Mouse (Mus musculus): ENCODE results near the gene Ccdc62. TPM values are rescaled to one million over a fixed set of nuclear protein-coding genes. Genes with fewer than 3 reads are reported as not detected.

Ccdc62 gene
- polyA plus RNA-seq, 1 experiment from 2014 or later: 3.7 TPM

DNA sequence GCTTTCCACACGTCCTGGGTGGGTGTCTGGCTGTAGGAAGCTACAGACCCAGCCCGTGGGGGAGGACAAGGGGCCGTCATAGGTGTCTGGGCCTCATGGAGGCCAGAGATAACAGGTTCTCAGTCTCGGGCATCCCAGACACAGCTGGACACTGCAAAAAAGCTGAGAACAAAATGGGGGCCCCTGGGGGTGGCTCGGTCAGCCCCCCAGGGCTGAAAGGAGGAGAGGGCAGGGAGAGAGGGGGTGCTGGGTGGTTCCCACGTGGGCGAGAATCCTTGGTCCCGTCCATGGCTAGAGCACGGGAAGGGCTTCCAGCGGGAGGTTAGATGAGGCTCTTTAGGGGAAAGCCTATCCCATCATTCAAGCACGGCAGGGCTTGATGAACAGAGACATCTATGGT, 52.4 kb downstream of the Ccdc62 start:
- H3K4me2 ChIP-seq: no peak overlapping the region
- H3K27me3 ChIP-seq: no peaks in the 10 kb centered on the region
- 77% methylated on average over 11 of the region's 11 CpGs for WGBS
- H3K4me3 ChIP-seq: no peak overlapping the region
- H3K27ac ChIP-seq (replicated peaks): no peak overlapping the region
- 0 out of 2 replicates have a peak, but pooled peaks cover 5% of the 10 kb centered on the region for H3K4me1 ChIP-seq (replicated peaks)
- no peak overlapping the region for H3K9ac ChIP-seq
- no peak for ATAC-seq (ENCODE audit: low FRiP score, low read depth)
- no peaks in the 10 kb centered on the region for H3K9me3 ChIP-seq
- H3K36me3 ChIP-seq: no peaks in the 10 kb centered on the region

DNA sequence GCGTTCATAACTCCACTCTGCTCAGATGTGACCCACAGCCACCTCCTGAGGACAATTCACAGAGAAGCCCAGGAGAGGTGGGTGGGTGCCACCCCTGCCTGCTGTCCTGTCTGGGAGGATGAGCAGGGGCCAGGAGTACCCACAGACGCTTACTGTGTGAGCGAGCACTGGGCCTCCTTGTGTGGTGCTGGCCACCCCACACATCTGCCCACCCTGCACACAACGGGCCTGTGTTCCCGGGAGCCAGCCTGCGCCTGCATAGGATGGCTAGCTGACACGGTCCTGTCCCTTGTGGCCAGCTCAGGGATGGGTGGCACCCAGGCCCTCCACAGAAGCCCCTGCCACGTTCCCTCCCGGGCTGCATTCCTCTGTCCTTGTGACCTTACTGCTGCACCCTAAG, 55.0 kb downstream of the Ccdc62 start:
- Histone ChIP-seq H3K4me3 (no peak overlapping the region), H3K36me3 (no peaks in the 10 kb centered on the region), H3K9ac (no peak overlapping the region), H3K27ac (replicated peaks) (no peak overlapping the region), H3K9me3 (no peaks in the 10 kb centered on the region), H3K4me1 (replicated peaks) (peaks cover 16% of the 10 kb centered on the region), H3K4me2 (no peak overlapping the region), H3K27me3 (no peaks in the 10 kb centered on the region; the same call in 1 of the 2 replicates)
- no peak for ATAC-seq (ENCODE audit: low FRiP score, low read depth)
- 78% methylated on average over 9 of the region's 9 CpGs for WGBS

DNA sequence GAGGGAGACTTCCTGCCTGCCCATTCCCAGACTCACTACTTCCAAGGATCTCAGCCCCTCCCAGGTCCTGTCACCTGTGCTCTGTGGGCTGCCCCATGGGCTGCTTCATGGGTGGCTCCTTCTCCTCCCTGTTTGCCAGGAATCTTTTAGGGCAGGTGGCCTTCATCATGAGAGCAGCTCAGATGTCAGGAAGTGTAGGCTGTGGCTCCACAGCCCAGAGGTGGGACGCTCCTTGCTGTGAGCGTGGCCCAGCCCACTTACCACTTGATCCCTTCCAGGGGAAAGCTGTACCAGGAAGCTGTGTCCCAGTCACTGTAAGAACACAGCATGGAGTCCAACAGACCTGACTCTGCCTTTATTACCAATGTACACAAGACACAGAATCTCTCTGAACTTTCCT, 56.4 kb downstream of the Ccdc62 start:
- H3K9ac ChIP-seq: no peak overlapping the region
- H3K27ac ChIP-seq (replicated peaks): no peak overlapping the region
- no peak for ATAC-seq (ENCODE audit: low FRiP score, low read depth)
- no peaks in the 10 kb centered on the region; the same call in 1 of the 2 replicates for H3K27me3 ChIP-seq
- no peak overlapping the region for H3K4me3 ChIP-seq
- no peaks in the 10 kb centered on the region for H3K36me3 ChIP-seq
- H3K9me3 ChIP-seq: no peaks in the 10 kb centered on the region
- 90% methylated on average over 2 of the region's 2 CpGs for WGBS
- H3K4me2 ChIP-seq: no peak overlapping the region
- H3K4me1 ChIP-seq (replicated peaks): peaks cover 23% of the 10 kb centered on the region

DNA sequence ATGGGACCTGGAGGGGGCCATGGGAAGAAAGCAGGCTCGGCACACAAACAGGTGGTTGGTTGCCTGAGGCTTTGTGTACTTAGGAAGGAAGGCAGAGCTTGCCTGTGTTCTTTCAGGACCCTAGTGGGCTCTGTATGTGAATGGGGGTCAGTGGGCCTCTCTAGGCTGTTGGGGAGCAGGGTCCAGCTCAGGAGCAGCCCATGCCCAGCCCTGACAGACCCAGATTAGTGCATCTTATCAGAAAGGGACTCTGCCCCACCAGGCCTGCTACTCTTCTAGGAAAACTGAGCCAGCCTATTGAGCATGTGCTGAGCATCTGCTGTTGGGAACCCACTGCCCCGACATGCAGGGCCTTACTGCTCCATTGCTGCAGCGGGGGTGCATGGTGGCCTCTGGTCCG, 57.0 kb downstream of the Ccdc62 start:
- H3K4me2 ChIP-seq: no peak overlapping the region
- no peak overlapping the region for H3K9ac ChIP-seq
- WGBS: 76% methylated on average over 4 of the region's 4 CpGs
- no peaks in the 10 kb centered on the region for H3K36me3 ChIP-seq
- peaks cover 29% of the 10 kb centered on the region for H3K4me1 ChIP-seq (replicated peaks)
- no peaks in the 10 kb centered on the region; the same call in 1 of the 2 replicates for H3K27me3 ChIP-seq
- H3K27ac ChIP-seq (replicated peaks): no peak overlapping the region
- H3K9me3 ChIP-seq: no peaks in the 10 kb centered on the region
- H3K4me3 ChIP-seq: no peak overlapping the region
- no peak for ATAC-seq (ENCODE audit: low FRiP score, low read depth)

DNA sequence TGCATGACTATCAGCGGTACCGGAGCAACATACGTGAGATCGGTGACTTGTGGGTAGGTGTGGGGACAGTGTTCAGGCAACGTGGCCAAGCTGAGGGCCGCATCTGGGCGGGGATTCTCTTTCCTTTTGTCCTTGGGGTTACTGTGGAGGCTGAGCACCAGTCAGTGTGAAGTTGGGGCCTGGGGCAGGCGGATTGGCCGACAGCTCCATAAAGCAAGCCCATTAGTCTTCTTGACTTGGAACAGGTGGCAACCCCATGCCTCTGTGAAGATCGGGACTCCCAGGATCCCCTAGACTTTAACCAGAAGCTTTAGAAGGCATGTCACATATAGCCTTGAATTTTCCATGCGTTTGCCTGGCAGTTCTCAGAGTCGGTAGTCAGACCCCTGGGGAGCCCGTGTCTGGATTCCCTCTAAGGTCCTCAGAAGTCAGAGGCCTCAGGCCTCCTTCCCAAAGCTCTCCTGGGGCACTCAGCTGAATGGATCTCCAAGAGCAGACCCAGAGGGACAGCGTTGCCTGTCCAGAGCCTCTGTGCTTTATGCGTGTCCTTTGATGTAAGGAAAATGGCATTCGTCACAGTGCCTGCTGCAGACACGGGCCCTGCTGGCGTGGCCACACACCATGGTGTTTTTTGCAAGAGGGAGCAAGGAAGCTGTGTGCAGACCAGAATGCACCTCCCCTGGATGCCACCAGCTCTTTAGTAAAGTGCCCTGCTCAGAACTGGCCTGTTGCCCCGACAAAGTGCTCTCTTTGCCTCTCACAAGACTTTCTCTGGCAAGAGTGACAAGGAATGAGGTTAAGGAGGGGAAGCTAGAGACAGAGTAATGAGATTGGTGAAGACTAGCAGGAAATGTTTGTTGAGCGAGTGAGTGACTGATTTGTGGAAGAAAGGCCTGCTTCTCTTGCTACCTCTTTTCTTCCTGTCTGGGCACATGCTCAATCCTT, 59.7 kb downstream of the Ccdc62 start:
- H3K27ac ChIP-seq (replicated peaks): peak overlapping the region; percentile 2; the same call in 1 of the 2 replicates
- H3K27me3 ChIP-seq: no peaks in the 10 kb centered on the region; the same call in 1 of the 2 replicates
- peaks cover 39% of the 10 kb centered on the region for H3K4me1 ChIP-seq (replicated peaks)
- H3K36me3 ChIP-seq: no peaks in the 10 kb centered on the region
- H3K4me3 ChIP-seq: no peak overlapping the region
- 37% methylated on average over 20 of the region's 20 CpGs for WGBS
- ATAC-seq (ENCODE audit: low FRiP score, low read depth): peak; percentile 40; the same call in 1 of the 2 replicates
- no peaks in the 10 kb centered on the region for H3K9me3 ChIP-seq
- H3K4me2 ChIP-seq: no peak overlapping the region
- no peak overlapping the region for H3K9ac ChIP-seq

DNA sequence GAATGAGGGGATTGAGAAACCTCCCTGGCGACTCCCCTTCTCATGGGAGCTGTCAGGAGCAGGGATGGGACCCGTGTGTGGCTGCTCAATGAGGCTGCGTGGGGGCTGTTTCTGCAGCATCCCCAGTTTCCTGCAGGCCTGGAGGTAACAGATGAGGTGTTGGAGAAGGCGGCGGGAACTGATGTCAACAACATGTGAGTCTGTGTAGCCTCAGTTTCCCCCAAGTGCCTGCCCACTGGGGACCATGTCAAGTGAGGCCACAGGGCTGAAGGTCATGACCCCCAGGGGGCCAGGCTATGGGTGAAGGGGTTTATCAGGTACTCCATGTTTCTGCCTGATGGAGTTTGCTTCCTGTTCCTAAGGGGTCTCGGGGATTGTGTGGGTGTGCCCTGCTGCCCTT, 60.8 kb downstream of the Ccdc62 start:
- Histone ChIP-seq H3K4me2 (no peak overlapping the region), H3K4me3 (no peak overlapping the region), H3K27ac (replicated peaks) (0 out of 2 replicates have a peak overlapping the region, but pooled peaks have one; percentile 2), H3K4me1 (replicated peaks) (peaks cover 39% of the 10 kb centered on the region), H3K9me3 (no peaks in the 10 kb centered on the region), H3K36me3 (no peaks in the 10 kb centered on the region), H3K9ac (no peak overlapping the region), H3K27me3 (no peaks in the 10 kb centered on the region; the same call in 1 of the 2 replicates)
- ATAC-seq (ENCODE audit: low FRiP score, low read depth): no peak
- 78% methylated on average over 6 of the region's 6 CpGs for WGBS

DNA sequence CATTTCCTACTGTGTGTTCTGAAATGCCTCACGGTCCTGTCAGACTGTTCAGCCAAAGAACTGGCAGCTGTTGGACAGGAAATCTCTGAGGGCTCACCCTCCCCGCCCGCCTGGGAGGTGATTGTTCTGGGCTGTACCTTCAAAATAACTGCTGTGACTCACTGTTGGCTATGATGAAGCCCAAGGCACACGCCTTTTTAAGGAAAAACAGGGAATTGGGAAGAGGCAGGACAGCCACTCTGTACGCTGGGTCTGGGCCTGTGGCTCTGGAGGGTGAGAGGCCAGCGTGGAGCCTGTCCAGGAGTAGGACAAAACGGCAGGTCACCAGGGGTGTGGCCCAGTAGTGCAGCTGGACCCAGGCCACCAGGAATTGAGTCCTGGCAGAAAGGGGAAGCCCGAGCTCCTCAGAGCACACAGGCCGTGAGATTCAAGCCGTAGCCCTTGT, 61.7 kb downstream of the Ccdc62 start:
- H3K9ac ChIP-seq: no peak overlapping the region
- H3K27me3 ChIP-seq: no peaks in the 10 kb centered on the region; the same call in 1 of the 2 replicates
- ATAC-seq (ENCODE audit: low FRiP score, low read depth): no peak
- H3K36me3 ChIP-seq: no peaks in the 10 kb centered on the region
- H3K4me2 ChIP-seq: no peak overlapping the region
- peak overlapping the region; percentile 62 for H3K27ac ChIP-seq (replicated peaks)
- peaks cover 44% of the 10 kb centered on the region for H3K4me1 ChIP-seq (replicated peaks)
- H3K4me3 ChIP-seq: no peak overlapping the region
- H3K9me3 ChIP-seq: no peaks in the 10 kb centered on the region
- WGBS: 62% methylated on average over 10 of the region's 10 CpGs

DNA sequence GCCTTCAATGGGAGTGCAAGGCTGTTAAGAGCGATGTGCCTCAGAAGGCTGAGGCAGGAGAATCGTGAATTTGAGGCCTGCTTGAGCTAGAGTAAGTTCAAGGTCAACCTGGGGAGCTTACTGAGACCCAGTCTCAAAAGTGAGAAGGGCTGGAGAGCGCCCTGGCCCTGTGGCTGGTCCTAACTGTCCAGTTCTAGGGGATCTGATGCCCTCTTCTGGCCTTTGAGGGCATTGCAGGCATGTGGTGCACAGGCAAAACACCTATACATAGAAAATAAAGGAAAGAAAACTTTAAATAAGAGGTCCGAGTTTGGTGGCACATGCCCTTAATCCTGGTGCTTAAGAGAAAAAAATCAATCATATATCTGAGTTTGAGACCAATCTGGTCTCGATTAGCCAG, 62.3 kb downstream of the Ccdc62 start:
- peak overlapping the region; percentile 62 for H3K27ac ChIP-seq (replicated peaks)
- H3K9ac ChIP-seq: no peak overlapping the region

DNA sequence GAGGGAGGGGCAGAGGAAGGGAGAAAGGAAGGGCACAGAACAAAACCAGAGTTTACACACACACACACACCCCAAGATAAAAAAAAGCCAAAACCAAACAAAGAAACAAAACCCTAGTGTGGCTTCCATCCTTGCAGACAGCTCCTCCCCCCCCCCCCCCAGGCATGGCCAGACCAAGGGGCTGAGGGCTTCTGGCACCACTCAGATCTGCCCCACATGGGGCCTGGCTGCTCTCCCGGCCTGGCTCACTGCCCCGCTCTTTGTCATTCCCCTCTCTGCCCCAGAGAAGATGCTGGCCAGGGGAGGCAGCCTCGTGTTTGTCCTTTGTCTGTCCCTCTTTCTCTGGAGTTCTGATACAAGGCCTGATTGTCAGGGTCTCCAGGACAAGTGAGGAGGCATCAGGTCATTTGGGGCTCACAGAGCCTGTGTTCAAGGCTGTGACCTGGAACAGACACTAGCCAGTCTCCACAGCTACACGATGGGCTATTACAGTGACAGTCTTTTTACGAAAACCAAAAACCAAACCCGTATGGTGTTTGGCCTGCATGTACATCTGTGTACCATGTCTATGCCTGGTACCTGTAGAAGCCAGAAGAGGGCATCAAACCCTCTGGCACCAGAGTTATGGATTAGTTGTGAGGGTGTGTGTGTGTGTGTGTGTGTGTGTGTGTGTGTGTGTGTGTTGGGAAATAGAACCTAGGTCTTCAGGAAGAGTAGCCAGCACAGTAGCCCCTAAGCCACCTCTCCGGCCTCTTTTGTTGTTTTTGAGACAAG, 63.0 kb downstream of the Ccdc62 start:
- H3K27me3 ChIP-seq: no peaks in the 10 kb centered on the region; the same call in 1 of the 2 replicates
- no peak overlapping the region for H3K9ac ChIP-seq
- ATAC-seq (ENCODE audit: low FRiP score, low read depth): peak; percentile 82
- no peak overlapping the region for H3K4me3 ChIP-seq
- H3K36me3 ChIP-seq: no peaks in the 10 kb centered on the region
- H3K27ac ChIP-seq (replicated peaks): peak overlapping the region; percentile 62
- 44% methylated on average over 7 of the region's 7 CpGs for WGBS
- no peaks in the 10 kb centered on the region for H3K9me3 ChIP-seq
- H3K4me2 ChIP-seq: no peak overlapping the region
- H3K4me1 ChIP-seq (replicated peaks): peaks cover 53% of the 10 kb centered on the region

More for the DNA sequence above, 62.3 kb downstream of the Ccdc62 start:
- Histone ChIP-seq H3K4me2 (no peak overlapping the region), H3K27me3 (no peaks in the 10 kb centered on the region; the same call in 1 of the 2 replicates), H3K4me3 (no peak overlapping the region), H3K9me3 (no peaks in the 10 kb centered on the region), H3K4me1 (replicated peaks) (peaks cover 50% of the 10 kb centered on the region), H3K36me3 (no peaks in the 10 kb centered on the region)
- peak; percentile 23; the same call in 1 of the 2 replicates for ATAC-seq (ENCODE audit: low FRiP score, low read depth)
- 32% methylated on average over 5 of the region's 5 CpGs for WGBS

DNA sequence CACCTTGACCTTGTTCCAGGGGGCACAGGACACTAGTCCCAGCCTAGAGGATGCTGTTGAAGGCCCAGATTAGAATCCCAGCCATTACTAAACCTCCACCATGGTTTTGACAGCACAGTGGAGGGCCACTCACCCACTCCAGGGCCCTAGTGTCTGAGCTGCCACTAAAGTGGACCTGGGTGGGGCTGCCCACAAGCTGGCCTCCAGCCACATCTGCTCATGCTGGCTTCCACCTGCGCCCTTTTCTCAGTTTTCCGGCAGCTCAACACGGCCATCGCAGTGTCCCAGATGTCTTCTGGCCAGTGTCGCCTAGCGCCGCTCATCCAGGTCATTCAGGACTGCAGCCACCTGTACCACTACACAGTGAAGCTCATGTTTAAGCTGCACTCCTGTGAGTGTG, 64.0 kb downstream of the Ccdc62 start:
- Histone ChIP-seq H3K9me3 (no peaks in the 10 kb centered on the region), H3K9ac (no peak overlapping the region), H3K4me2 (no peak overlapping the region), H3K4me1 (replicated peaks) (peaks cover 50% of the 10 kb centered on the region), H3K27me3 (no peaks in the 10 kb centered on the region), H3K36me3 (no peaks in the 10 kb centered on the region), H3K27ac (replicated peaks) (peak overlapping the region; percentile 62), H3K4me3 (no peak overlapping the region)
- ATAC-seq (ENCODE audit: low FRiP score, low read depth): no peak
- WGBS: 78% methylated on average over 7 of the region's 7 CpGs

DNA sequence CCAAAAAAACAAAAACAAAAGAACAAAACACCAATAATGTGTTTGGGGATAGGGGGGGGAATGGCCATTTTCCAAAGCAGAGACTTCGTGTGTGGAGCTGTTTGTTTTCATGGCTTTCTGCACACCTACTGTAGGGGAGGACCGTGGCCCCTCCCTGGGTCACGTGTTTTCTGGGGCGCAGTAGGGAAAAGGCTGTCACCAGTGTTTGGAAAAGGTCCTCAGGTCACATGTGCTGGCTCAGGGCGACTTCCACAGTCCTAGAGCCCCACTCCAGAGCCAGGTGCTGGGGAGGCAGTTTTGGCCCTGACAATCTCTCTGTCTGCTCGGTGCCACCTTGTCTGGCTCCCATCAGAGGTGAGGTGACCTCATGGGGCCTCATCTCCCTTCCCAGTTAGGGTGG, 64.9 kb downstream of the Ccdc62 start:
- H3K4me2 ChIP-seq: no peak overlapping the region
- H3K9ac ChIP-seq: no peak overlapping the region
- no peak for ATAC-seq (ENCODE audit: low FRiP score, low read depth)
- H3K4me1 ChIP-seq (replicated peaks): peaks cover 41% of the 10 kb centered on the region
- no peak overlapping the region for H3K4me3 ChIP-seq
- H3K27me3 ChIP-seq: no peaks in the 10 kb centered on the region
- H3K9me3 ChIP-seq: no peaks in the 10 kb centered on the region
- no peak overlapping the region for H3K27ac ChIP-seq (replicated peaks)
- no peaks in the 10 kb centered on the region for H3K36me3 ChIP-seq
- WGBS: 75% methylated on average over 6 of the region's 6 CpGs

DNA sequence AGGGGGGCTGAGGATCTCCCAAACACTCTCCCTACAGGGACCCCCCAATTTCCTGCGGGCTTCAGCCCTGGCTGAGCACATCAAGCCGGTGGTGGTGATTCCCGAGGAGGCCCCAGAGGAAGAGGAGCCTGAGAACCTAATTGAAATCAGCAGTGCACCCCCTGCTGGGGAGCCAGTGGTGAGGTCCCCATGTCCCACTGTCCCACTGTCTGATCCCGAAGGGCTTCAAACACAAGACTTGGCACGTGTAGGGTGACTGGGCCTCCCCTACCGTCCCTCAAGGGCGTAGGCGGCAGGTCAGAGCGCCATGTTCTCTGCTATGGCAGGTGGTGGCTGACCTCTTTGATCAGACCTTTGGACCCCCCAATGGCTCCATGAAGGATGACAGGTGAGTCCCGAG, 65.7 kb downstream of the Ccdc62 start:
- Histone ChIP-seq H3K27ac (replicated peaks) (no peak overlapping the region), H3K4me3 (no peak overlapping the region), H3K36me3 (no peaks in the 10 kb centered on the region), H3K4me2 (no peak overlapping the region), H3K27me3 (no peaks in the 10 kb centered on the region), H3K4me1 (replicated peaks) (peaks cover 37% of the 10 kb centered on the region), H3K9me3 (no peaks in the 10 kb centered on the region), H3K9ac (no peak overlapping the region)
- no peak for ATAC-seq (ENCODE audit: low FRiP score, low read depth)
- 88% methylated on average over 10 of the region's 10 CpGs for WGBS

Measured in hindbrain, embryonic 15.5 days (tissue).